Mouse (Mus musculus): ENCODE measurements around the gene Cradd. TPM values are rescaled to one million over a fixed set of nuclear protein-coding genes. Genes with fewer than 3 reads are reported as not detected.

Cradd gene
- polyA plus RNA-seq, 1 experiment from 2014 or later, result 9.8 TPM

GRCm38 (mm10) chr10:95145204-95145926 lies 178.6 kb downstream of the Cradd start:
- no peaks in the 10 kb centered on the region for H3K36me3 ChIP-seq (ENCODE audit: control insufficient read depth, insufficient read depth, low read length)
- no peak overlapping the region for H3K4me3 ChIP-seq (ENCODE audit: low read depth, low read length)
- no peaks in the 10 kb centered on the region for H3K27me3 ChIP-seq (ENCODE audit: control insufficient read depth, insufficient read depth, low read length)
- DNase-seq (ENCODE audit: low spot score), result no peak
- no peak overlapping the region for H3K9ac ChIP-seq (ENCODE audit: low read length)
- no peak for ATAC-seq (ENCODE audit: low FRiP score, low TSS enrichment)
- peak overlapping the region; percentile 45; the same call in 1 of the 2 replicates for H3K27ac ChIP-seq (replicated peaks)
- no peaks in the 10 kb centered on the region for H3K9me3 ChIP-seq (ENCODE audit: control insufficient read depth, low read length)
- TF ChIP-seq CTCF (IDR thresholded peaks at IDR 0.05; ENCODE audit: low read depth) (0 out of 2 replicates have a peak, but pooled peaks have one; percentile 15), EP300 (optimal IDR thresholded peaks at IDR 0.05) (no peak)
- H3K4me2 ChIP-seq (replicated peaks; ENCODE audit: low read depth), result no peak overlapping the region; the same call in 1 of the 2 replicates
- WGBS, result 36% methylated on average over 9 of the region's 9 CpGs
- peaks cover 30% of the 10 kb centered on the region for H3K4me1 ChIP-seq (replicated peaks; ENCODE audit: control insufficient read depth, insufficient read depth)

- Histone ChIP-seq H3K36me3 (ENCODE audit: control insufficient read depth, insufficient read depth, low read length) (no peaks in the 10 kb centered on the region), H3K4me2 (replicated peaks; ENCODE audit: low read depth) (no peak overlapping the region), H3K4me1 (replicated peaks; ENCODE audit: control insufficient read depth, insufficient read depth) (peaks cover 32% of the 10 kb centered on the region), H3K27me3 (ENCODE audit: control insufficient read depth, insufficient read depth, low read length) (no peaks in the 10 kb centered on the region), H3K9ac (ENCODE audit: low read length) (0 out of 2 replicates have a peak overlapping the region, but pooled peaks have one; percentile 27), H3K4me3 (ENCODE audit: low read depth, low read length) (no peak overlapping the region), H3K27ac (replicated peaks) (peak overlapping the region; percentile 35; the same call in 1 of the 2 replicates), H3K9me3 (ENCODE audit: control insufficient read depth, low read length) (no peaks in the 10 kb centered on the region)
- WGBS, result 44% methylated on average over 6 of the region's 6 CpGs
- ATAC-seq (ENCODE audit: low FRiP score, low TSS enrichment) (no peak), DNase-seq (ENCODE audit: low spot score) (no peak)
- TF ChIP-seq CTCF (IDR thresholded peaks at IDR 0.05; ENCODE audit: low read depth) (no peak), EP300 (optimal IDR thresholded peaks at IDR 0.05) (no peak)
Observed at GRCm38 (mm10) chr10:95144414-95145130, 179.4 kb downstream of the Cradd start.

GRCm38 (mm10) chr10:95143446-95144114 lies 180.4 kb downstream of the Cradd start:
- Histone ChIP-seq H3K9me3 (ENCODE audit: control insufficient read depth, low read length) (no peaks in the 10 kb centered on the region), H3K4me3 (ENCODE audit: low read depth, low read length) (no peak overlapping the region), H3K27me3 (ENCODE audit: control insufficient read depth, insufficient read depth, low read length) (no peaks in the 10 kb centered on the region), H3K36me3 (ENCODE audit: control insufficient read depth, insufficient read depth, low read length) (no peaks in the 10 kb centered on the region), H3K9ac (ENCODE audit: low read length) (no peak overlapping the region), H3K4me1 (replicated peaks; ENCODE audit: control insufficient read depth, insufficient read depth) (peaks cover 32% of the 10 kb centered on the region), H3K4me2 (replicated peaks; ENCODE audit: low read depth) (peak overlapping the region; percentile 18; the same call in 1 of the 2 replicates), H3K27ac (replicated peaks) (peak overlapping the region; percentile 76)
- TF ChIP-seq EP300 (optimal IDR thresholded peaks at IDR 0.05), result no peak
- no peak for TF ChIP-seq CTCF (IDR thresholded peaks at IDR 0.05; ENCODE audit: low read depth)
- ATAC-seq (ENCODE audit: low FRiP score, low TSS enrichment) (no peak), DNase-seq (ENCODE audit: low spot score) (no peak)
- 15% methylated on average over 2 of the region's 2 CpGs for WGBS

GRCm38 (mm10) chr10:95142844-95143435 lies 181.0 kb downstream of the Cradd start:
- Histone ChIP-seq H3K36me3 (ENCODE audit: control insufficient read depth, insufficient read depth, low read length) (no peaks in the 10 kb centered on the region), H3K9ac (ENCODE audit: low read length) (no peak overlapping the region), H3K4me1 (replicated peaks; ENCODE audit: control insufficient read depth, insufficient read depth) (peaks cover 32% of the 10 kb centered on the region), H3K27me3 (ENCODE audit: control insufficient read depth, insufficient read depth, low read length) (no peaks in the 10 kb centered on the region), H3K4me2 (replicated peaks; ENCODE audit: low read depth) (peak overlapping the region; percentile 18; the same call in 1 of the 2 replicates), H3K27ac (replicated peaks) (peak overlapping the region; percentile 76), H3K4me3 (ENCODE audit: low read depth, low read length) (no peak overlapping the region), H3K9me3 (ENCODE audit: control insufficient read depth, low read length) (no peaks in the 10 kb centered on the region)
- peak; percentile 67 for ATAC-seq (ENCODE audit: low FRiP score, low TSS enrichment)
- no peak for TF ChIP-seq EP300 (optimal IDR thresholded peaks at IDR 0.05)
- TF ChIP-seq CTCF (IDR thresholded peaks at IDR 0.05; ENCODE audit: low read depth), result 0 out of 2 replicates have a peak, but pooled peaks have one; percentile 16
- 19% methylated on average over 11 of the region's 11 CpGs for WGBS
- DNase-seq (ENCODE audit: low spot score), result peak; percentile 55

GRCm38 (mm10) chr10:95141075-95141474 lies 182.9 kb downstream of the Cradd start:
- Histone ChIP-seq H3K9ac (ENCODE audit: low read length) (no peak overlapping the region), H3K27me3 (ENCODE audit: control insufficient read depth, insufficient read depth, low read length) (no peaks in the 10 kb centered on the region), H3K36me3 (ENCODE audit: control insufficient read depth, insufficient read depth, low read length) (no peaks in the 10 kb centered on the region), H3K4me2 (replicated peaks; ENCODE audit: low read depth) (no peak overlapping the region), H3K4me1 (replicated peaks; ENCODE audit: control insufficient read depth, insufficient read depth) (peaks cover 24% of the 10 kb centered on the region), H3K4me3 (ENCODE audit: low read depth, low read length) (no peak overlapping the region), H3K27ac (replicated peaks) (no peak overlapping the region), H3K9me3 (ENCODE audit: control insufficient read depth, low read length) (no peaks in the 10 kb centered on the region)
- TF ChIP-seq EP300 (optimal IDR thresholded peaks at IDR 0.05), result no peak
- TF ChIP-seq CTCF (IDR thresholded peaks at IDR 0.05; ENCODE audit: low read depth), result no peak
- no peak for DNase-seq (ENCODE audit: low spot score)
- no peak for ATAC-seq (ENCODE audit: low FRiP score, low TSS enrichment)
- 33% methylated on average over 3 of the region's 3 CpGs for WGBS
